8 mouse cellular contexts compared by ENCODE assay signal in the genomic region with DNA sequence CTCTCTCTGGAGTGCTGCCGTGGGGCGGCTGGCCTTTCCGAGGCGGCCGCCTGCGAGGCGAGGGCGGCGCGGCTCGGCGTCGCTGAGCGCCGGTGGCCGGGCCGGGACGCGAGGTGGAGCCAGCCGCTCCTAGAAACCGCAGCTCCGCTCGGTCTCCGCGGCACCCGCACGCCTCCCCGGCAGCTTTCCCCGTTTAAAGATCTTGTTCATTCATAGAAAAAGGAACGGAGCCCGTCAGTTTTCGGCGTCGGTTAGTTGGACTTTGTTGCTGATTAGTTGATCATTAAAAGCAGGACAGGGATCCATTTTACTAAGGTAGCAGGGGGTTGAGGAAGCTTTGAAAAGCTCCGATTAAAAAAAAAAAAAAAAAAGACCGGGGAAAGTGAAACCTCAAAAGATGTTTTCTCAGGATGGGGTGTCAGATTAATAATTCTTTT. TPM values are rescaled to one million over a fixed set of nuclear protein-coding genes. Genes with fewer than 3 reads are reported as not detected.
DNase-seq lines count a peak whose midpoint lies in the region; ATAC-seq and TF ChIP-seq lines count a peak whose summit lies in the region.

No protein-coding gene starts in this region.

- no peak for TF ChIP-seq POLR2A in embryonic fibroblast, embryonic 13.5 days (IDR thresholded peaks at IDR 0.05; ENCODE audit: low read depth, low read length)

- peak overlapping the region; percentile 95 for H3K4me3 ChIP-seq in embryonic fibroblast, embryonic 13.5 days (ENCODE audit: insufficient read depth, low read length)
- peak overlapping the region; percentile 82 for H3K4me3 ChIP-seq in hindbrain, embryonic 15.5 days
- H3K4me3 ChIP-seq in stomach, embryonic 15.5 days (replicated peaks), result peak overlapping the region; percentile 95

- no peak for DNase-seq in frontal cortex, postnatal 10 days (ENCODE audit: low spot score in 2 of 2)
- no peak for DNase-seq in Patski (ENCODE audit: low read depth, low spot score)
- DNase-seq in left cerebral cortex, postnatal 25 days (ENCODE audit: low spot score in 2 of 2), result peak; percentile 47 to 62

- ATAC-seq in frontal cortex, adult (ENCODE audit: low TSS enrichment), result peak; percentile 84
- ATAC-seq in Patski, result peak; percentile 82
- ATAC-seq in hindbrain, embryonic 15.5 days (ENCODE audit: low FRiP score, low read depth), result peak; percentile 76; the same call in 1 of the 2 replicates
- ATAC-seq in megakaryocyte-erythroid progenitor cell, adult 5-6 weeks (replicated peaks; ENCODE audit: low FRiP score, low TSS enrichment, poor library complexity, severe bottlenecking), result 0 out of 2 replicates have a peak, but pooled peaks have one; percentile 37
- peak; percentile 76 for ATAC-seq in stomach, embryonic 15.5 days (ENCODE audit: insufficient read depth, low FRiP score, low read depth)

- no peaks in the 10 kb centered on the region for H3K9me3 ChIP-seq in hindbrain, embryonic 15.5 days
- H3K9me3 ChIP-seq in stomach, embryonic 15.5 days, result no peaks in the 10 kb centered on the region

- no peak for TF ChIP-seq CTCF in Patski (IDR thresholded peaks at IDR 0.05)
- no peak for TF ChIP-seq CTCF in embryonic fibroblast, embryonic 13.5 days (IDR thresholded peaks at IDR 0.05; ENCODE audit: borderline replicate concordance, insufficient read depth, low read length)

- peak overlapping the region; percentile 79 for H3K27ac ChIP-seq in embryonic fibroblast, embryonic 13.5 days (ENCODE audit: insufficient read depth, low read length)
- peak overlapping the region; percentile 99 for H3K27ac ChIP-seq in hindbrain, embryonic 15.5 days (replicated peaks)
- H3K27ac ChIP-seq in stomach, embryonic 15.5 days, result peak overlapping the region; percentile 99

- CTCF ChIA-PET in Patski (lab: Charles Lee), result interaction anchor here (1.0 to 2.7 kb wide), 8 partner anchors 9 to 93 kb away, joined by 3 to 24 read pairs (median 4); no protein-coding TSS in a partner anchor

- peak overlapping the region; percentile 97 for H3K9ac ChIP-seq in hindbrain, embryonic 15.5 days
- peak overlapping the region; percentile 99 for H3K9ac ChIP-seq in stomach, embryonic 15.5 days

- in situ Hi-C loops in Patski (cut with MboI; ENCODE audit: low pct_unique_long_range_greater_than_20kb), result no loop called here

- H3K4me1 ChIP-seq in embryonic fibroblast, embryonic 13.5 days (ENCODE audit: control insufficient read depth, insufficient read depth, low read length), result peaks cover 7% of the 10 kb centered on the region; the same call in 1 of the 2 replicates
- H3K4me1 ChIP-seq in hindbrain, embryonic 15.5 days (replicated peaks), result peaks cover 30% of the 10 kb centered on the region
- no peaks in the 10 kb centered on the region for H3K4me1 ChIP-seq in stomach, embryonic 15.5 days

- H3K27me3 ChIP-seq in Patski, result no peaks in the 10 kb centered on the region
- H3K27me3 ChIP-seq in hindbrain, embryonic 15.5 days, result no peaks in the 10 kb centered on the region
- H3K27me3 ChIP-seq in stomach, embryonic 15.5 days (replicated peaks), result no peaks in the 10 kb centered on the region

- H3K4me2 ChIP-seq in hindbrain, embryonic 15.5 days, result peak overlapping the region; percentile 60
- H3K4me2 ChIP-seq in stomach, embryonic 15.5 days, result peak overlapping the region; percentile 54

- no peaks in the 10 kb centered on the region; the same call in 1 of the 2 replicates for H3K36me3 ChIP-seq in hindbrain, embryonic 15.5 days
- 0 out of 2 replicates have a peak, but pooled peaks cover 3% of the 10 kb centered on the region for H3K36me3 ChIP-seq in stomach, embryonic 15.5 days

- POLR2A ChIA-PET in Patski (lab: Charles Lee), result interaction anchor here (0.6 to 3.5 kb wide), 9 partner anchors 8 to 102 kb away, joined by 3 to 18 read pairs (median 4); no protein-coding TSS in a partner anchor

- under 1% methylated on average over 36 of the region's 36 CpGs for WGBS in hindbrain, embryonic 15.5 days
- WGBS in stomach, embryonic 15.5 days, result under 1% methylated on average over 35 of the region's 36 CpGs

- intact Hi-C loops in left cerebral cortex, postnatal 25 days (cut with DNase I), result loop anchor here (1.0 to 5.0 kb wide), 4 partner anchors 52 to 430 kb away; a partner anchor contains a TSS

RNA-seq across cellular contexts. Expression of a gene that starts 0.6 kb away (rescaled TPM):
- 211 TPM for polyA plus RNA-seq in Patski (2021)
- polyA plus RNA-seq in embryonic fibroblast, embryonic 13.5 days (2011; ENCODE audit: insufficient read length, low read depth, missing spikeins), result 126 and 130 TPM in 2 replicates
- 25.2 and 26.4 TPM in 2 replicates for polyA plus RNA-seq in hindbrain, embryonic 15.5 days (2015; fragmentation: Nextera tagmentation; extraction: Ambion mirVana)
- 100 to 1,000 TPM; 149 to 153 TPM for total RNA-seq in left cerebral cortex, postnatal 25 days (2021)
- 82.6 and 95.9 TPM in 2 replicates for total RNA-seq in megakaryocyte-erythroid progenitor cell, adult 5-6 weeks (2014; fragmentation: Nextera tagmentation)
- total RNA-seq in megakaryocyte-erythroid progenitor cell, adult 5-6 weeks (2017), result 183 and 186 TPM in 2 replicates
- polyA plus RNA-seq in stomach, embryonic 15.5 days (2015; fragmentation: Nextera tagmentation; extraction: Ambion mirVana), result 19.4 and 20.3 TPM in 2 replicates

RNA-seq across cellular contexts. Expression of a gene that starts 51.4 kb away (rescaled TPM):
- 107 TPM for polyA plus RNA-seq in Patski (2021)
- 105 and 131 TPM in 2 replicates for polyA plus RNA-seq in embryonic fibroblast, embryonic 13.5 days (2011; ENCODE audit: insufficient read length, low read depth, missing spikeins)
- 59.0 and 64.7 TPM in 2 replicates for polyA plus RNA-seq in hindbrain, embryonic 15.5 days (2015; fragmentation: Nextera tagmentation; extraction: Ambion mirVana)
- 10 to 100 TPM; 23.4 to 25.4 TPM for total RNA-seq in left cerebral cortex, postnatal 25 days (2021)
- 38.0 and 40.2 TPM in 2 replicates for total RNA-seq in megakaryocyte-erythroid progenitor cell, adult 5-6 weeks (2014; fragmentation: Nextera tagmentation)
- 64.6 and 71.3 TPM in 2 replicates for total RNA-seq in megakaryocyte-erythroid progenitor cell, adult 5-6 weeks (2017)
- polyA plus RNA-seq in stomach, embryonic 15.5 days (2015; fragmentation: Nextera tagmentation; extraction: Ambion mirVana), result 218 and 255 TPM in 2 replicates

RNA-seq across cellular contexts. Expression of a gene that starts 51.5 kb away (rescaled TPM):
- 85.4 TPM for polyA plus RNA-seq in Patski (2021)
- 85.3 and 107 TPM in 2 replicates for polyA plus RNA-seq in embryonic fibroblast, embryonic 13.5 days (2011; ENCODE audit: insufficient read length, low read depth, missing spikeins)
- 33.6 and 36.9 TPM in 2 replicates for polyA plus RNA-seq in hindbrain, embryonic 15.5 days (2015; fragmentation: Nextera tagmentation; extraction: Ambion mirVana)
- total RNA-seq in left cerebral cortex, postnatal 25 days (2021), result 10 to 100 TPM; 40.8 to 42.2 TPM
- 123 and 132 TPM in 2 replicates for total RNA-seq in megakaryocyte-erythroid progenitor cell, adult 5-6 weeks (2014; fragmentation: Nextera tagmentation)
- total RNA-seq in megakaryocyte-erythroid progenitor cell, adult 5-6 weeks (2017), result 149 and 153 TPM in 2 replicates
- polyA plus RNA-seq in stomach, embryonic 15.5 days (2015; fragmentation: Nextera tagmentation; extraction: Ambion mirVana), result 48.1 and 55.6 TPM in 2 replicates

RNA-seq across cellular contexts. Expression of a gene that starts 59.9 kb away (rescaled TPM):
- polyA plus RNA-seq in Patski (2021), result 0.14 TPM
- 0.32 TPM in 1 of 2 replicates, not detected in the other for polyA plus RNA-seq in embryonic fibroblast, embryonic 13.5 days (2011; ENCODE audit: insufficient read length, low read depth, missing spikeins)
- 0.23 and 0.28 TPM in 2 replicates for polyA plus RNA-seq in hindbrain, embryonic 15.5 days (2015; fragmentation: Nextera tagmentation; extraction: Ambion mirVana)
- 1 to 10 TPM; 1.1 to 1.5 TPM for total RNA-seq in left cerebral cortex, postnatal 25 days (2021)
- not detected in 2 replicates for total RNA-seq in megakaryocyte-erythroid progenitor cell, adult 5-6 weeks (2014; fragmentation: Nextera tagmentation)
- total RNA-seq in megakaryocyte-erythroid progenitor cell, adult 5-6 weeks (2017), result not detected in 2 replicates
- polyA plus RNA-seq in stomach, embryonic 15.5 days (2015; fragmentation: Nextera tagmentation; extraction: Ambion mirVana), result not detected in 2 replicates

Comparison
In these comparisons a context has a peak if more than half of its experiments do, and no peak if none do; other contexts are left out.
1. DNase-seq: peak in left cerebral cortex, postnatal 25 days (2 of 2); none in frontal cortex, postnatal 10 days (0 of 2) and Patski (single experiment).
2. Peak in every context shown above with its lines, with median percentiles within 50 percentile points of each other: ATAC-seq, H3K27ac ChIP-seq and H3K4me3 ChIP-seq.